Mouse (Mus musculus): ENCODE data around the gene Lck. TPM values are rescaled to one million over a fixed set of nuclear protein-coding genes. Genes with fewer than 3 reads are reported as not detected.
A peak's percentile ranks its signal among the peaks of the same experiment; 100 is the strongest.

Lck gene
- polyA plus RNA-seq, 1 experiment from 2014 or later = 7.9 TPM

DNA sequence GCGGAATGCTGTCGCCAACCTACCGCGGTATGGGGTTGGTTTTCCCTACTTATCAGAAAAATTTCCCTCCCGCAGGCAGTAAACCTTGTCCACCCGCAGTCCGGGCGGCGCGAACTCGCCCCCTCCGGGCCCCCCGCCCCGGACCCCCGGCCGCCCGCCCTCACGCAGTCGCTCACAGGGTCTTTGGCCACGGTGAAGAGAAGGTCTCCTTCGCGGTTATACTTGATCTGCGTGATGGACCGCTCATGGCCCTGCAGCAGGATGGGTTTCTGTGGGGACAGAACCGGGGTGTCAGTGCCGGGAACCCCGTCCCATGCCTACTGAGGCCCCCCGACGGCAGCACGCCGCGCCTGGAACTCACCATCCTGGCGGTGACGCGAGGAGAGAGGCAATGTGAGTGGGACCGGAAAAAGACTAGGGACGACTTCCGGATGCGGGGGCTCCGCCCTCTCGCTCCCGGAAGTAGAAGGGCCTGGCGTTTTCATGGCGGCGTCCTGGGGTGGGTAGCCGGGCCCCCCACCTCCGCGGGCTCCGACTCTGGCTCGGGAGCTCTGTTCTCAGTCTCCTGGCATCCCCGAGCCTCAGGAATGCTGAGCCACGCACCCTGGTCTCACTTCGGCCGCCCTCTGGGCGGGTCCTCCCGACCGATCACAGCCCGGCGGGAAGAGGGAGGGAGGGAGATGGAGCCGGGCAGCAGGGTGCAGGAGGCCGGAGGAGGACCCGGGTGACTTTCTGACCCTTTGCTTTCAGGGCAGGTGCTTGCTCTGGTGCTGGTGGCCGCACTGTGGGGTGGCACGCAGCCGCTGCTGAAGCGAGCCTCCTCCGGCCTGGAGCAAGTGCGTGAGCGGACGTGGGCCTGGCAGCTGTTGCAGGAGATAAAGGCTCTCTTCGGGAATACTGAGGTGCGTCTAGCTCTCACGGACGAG, 27.1 kb upstream of the Lck start, which contains the start of the genes Eif3i and Tmem234:
Gene Eif3i (minus strand): TSS at position 416 of the 926 bp plus-strand sequence.
Gene Tmem234 (plus strand): TSS at position 436 of the 926 bp plus-strand sequence.
- Histone ChIP-seq H3K36me3 (ENCODE audit: control insufficient read depth, insufficient read depth, low read length) (peaks cover 55% of the 10 kb centered on the region), H3K27me3 (replicated peaks; ENCODE audit: control insufficient read depth, insufficient read depth, low read length) (no peaks in the 10 kb centered on the region), H3K9ac (ENCODE audit: low read length) (peak within 1 kb of the TSS; percentile 81), H3K9me3 (ENCODE audit: control insufficient read depth, low read length) (no peaks in the 10 kb centered on the region), H3K4me3 (ENCODE audit: low read depth, low read length) (peak within 1 kb of the TSS; percentile 92), H3K27ac (ENCODE audit: low read depth) (peak within 1 kb of the TSS; percentile 73; the same call in 1 of the 2 replicates), H3K4me2 (ENCODE audit: low read length) (peak within 1 kb of the TSS; percentile 76), H3K4me1 (replicated peaks; ENCODE audit: control insufficient read depth, insufficient read depth, low read length) (peaks cover 15% of the 10 kb centered on the region)
- peak; percentile 90 for DNase-seq (ENCODE audit: low spot score)
- WGBS = under 1% methylated on average over 73 of the region's 74 CpGs
- ATAC-seq (replicated peaks; ENCODE audit: low FRiP score, low TSS enrichment, low read depth) = peak; percentile 87

DNA sequence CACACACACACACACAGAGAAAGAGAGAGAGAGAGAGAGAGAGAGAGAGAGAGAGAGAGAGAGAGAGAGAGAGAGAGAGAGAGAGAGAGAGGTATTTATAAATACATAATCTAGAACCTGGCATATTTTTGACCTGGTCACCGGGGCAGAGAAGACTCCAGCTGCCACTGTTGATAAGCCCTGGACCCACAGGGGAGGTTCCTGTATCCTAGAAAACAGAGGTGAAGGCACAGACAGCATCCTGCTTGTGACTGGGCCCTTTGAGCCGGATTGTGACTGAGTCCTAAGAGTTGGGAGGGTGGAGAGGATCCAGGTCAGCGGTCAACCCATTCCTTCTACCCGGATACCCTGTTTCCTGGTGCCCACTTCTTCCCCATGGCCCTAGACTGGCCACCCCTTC, 15.4 kb upstream of the Lck start:
- no peak overlapping the region for H3K4me3 ChIP-seq (ENCODE audit: low read depth, low read length)
- H3K9ac ChIP-seq (ENCODE audit: low read length) = no peak overlapping the region
- H3K9me3 ChIP-seq (ENCODE audit: control insufficient read depth, low read length) = no peaks in the 10 kb centered on the region
- H3K27me3 ChIP-seq (replicated peaks; ENCODE audit: control insufficient read depth, insufficient read depth, low read length) = no peaks in the 10 kb centered on the region
- DNase-seq (ENCODE audit: low spot score) (no peak), ATAC-seq (replicated peaks; ENCODE audit: low FRiP score, low TSS enrichment, low read depth) (no peak)
- WGBS = 70% methylated on average over 4 of the region's 4 CpGs
- H3K4me1 ChIP-seq (replicated peaks; ENCODE audit: control insufficient read depth, insufficient read depth, low read length) = peaks cover 7% of the 10 kb centered on the region; the same call in 1 of the 2 replicates
- no peak overlapping the region for H3K27ac ChIP-seq (ENCODE audit: low read depth)
- H3K4me2 ChIP-seq (ENCODE audit: low read length) = no peak overlapping the region
- peaks cover 31% of the 10 kb centered on the region for H3K36me3 ChIP-seq (ENCODE audit: control insufficient read depth, insufficient read depth, low read length)

DNA sequence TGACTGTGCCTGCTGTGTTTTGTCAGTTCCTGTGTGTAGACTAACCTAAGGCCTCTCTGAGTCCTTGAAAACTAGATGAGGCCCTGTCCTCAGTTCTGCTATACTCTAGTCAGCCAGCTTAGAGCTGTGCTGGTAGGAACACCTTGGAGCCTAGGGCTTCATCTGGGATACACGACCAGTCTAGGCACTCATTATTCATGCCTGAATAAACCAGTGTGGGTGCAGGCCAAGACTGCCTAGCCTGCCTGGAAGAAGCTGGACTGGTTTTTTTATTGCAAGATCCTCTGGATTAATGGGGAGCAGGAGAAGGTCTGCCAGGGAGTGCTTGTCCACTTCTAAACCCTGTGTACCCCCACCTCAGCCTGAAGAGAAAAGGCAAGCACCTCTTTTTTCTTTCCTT, 13.5 kb upstream of the Lck start:
- no peak overlapping the region for H3K27ac ChIP-seq (ENCODE audit: low read depth)
- WGBS = 34% methylated on average over 1 of the region's 1 CpGs
- H3K4me2 ChIP-seq (ENCODE audit: low read length) = no peak overlapping the region
- H3K4me1 ChIP-seq (replicated peaks; ENCODE audit: control insufficient read depth, insufficient read depth, low read length) = peaks cover 7% of the 10 kb centered on the region; the same call in 1 of the 2 replicates
- no peaks in the 10 kb centered on the region for H3K9me3 ChIP-seq (ENCODE audit: control insufficient read depth, low read length)
- no peak for ATAC-seq (replicated peaks; ENCODE audit: low FRiP score, low TSS enrichment, low read depth)
- no peak for DNase-seq (ENCODE audit: low spot score)
- H3K36me3 ChIP-seq (ENCODE audit: control insufficient read depth, insufficient read depth, low read length) = peaks cover 13% of the 10 kb centered on the region
- no peak overlapping the region for H3K9ac ChIP-seq (ENCODE audit: low read length)
- no peak overlapping the region for H3K4me3 ChIP-seq (ENCODE audit: low read depth, low read length)
- no peaks in the 10 kb centered on the region for H3K27me3 ChIP-seq (replicated peaks; ENCODE audit: control insufficient read depth, insufficient read depth, low read length)

DNA sequence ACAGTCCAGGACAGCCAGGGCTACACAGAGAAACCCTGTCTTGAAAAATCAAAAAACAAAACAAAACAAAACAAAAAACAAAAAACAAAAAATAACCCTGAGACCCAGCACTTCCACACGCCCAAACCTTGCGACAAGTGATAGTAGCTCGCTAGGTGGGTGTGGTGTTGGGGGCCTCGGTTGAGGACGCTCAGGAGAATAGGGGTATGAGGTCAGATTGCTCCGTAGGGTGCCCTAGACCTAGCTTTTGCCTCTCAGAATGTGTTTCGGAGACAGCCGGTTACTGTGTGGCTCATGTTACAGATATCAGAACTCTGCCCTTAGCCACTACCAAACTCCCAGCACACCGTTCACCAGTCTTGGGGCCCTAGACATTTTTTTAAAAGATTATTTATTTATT, 12.3 kb upstream of the Lck start:
- Histone ChIP-seq H3K4me2 (ENCODE audit: low read length) (peak overlapping the region; percentile 86; the same call in 1 of the 2 replicates), H3K36me3 (ENCODE audit: control insufficient read depth, insufficient read depth, low read length) (peaks cover 1% of the 10 kb centered on the region; the same call in 1 of the 2 replicates), H3K4me3 (ENCODE audit: low read depth, low read length) (no peak overlapping the region), H3K27ac (ENCODE audit: low read depth) (no peak overlapping the region), H3K4me1 (replicated peaks; ENCODE audit: control insufficient read depth, insufficient read depth, low read length) (peaks cover 7% of the 10 kb centered on the region; the same call in 1 of the 2 replicates), H3K9me3 (ENCODE audit: control insufficient read depth, low read length) (no peaks in the 10 kb centered on the region), H3K27me3 (replicated peaks; ENCODE audit: control insufficient read depth, insufficient read depth, low read length) (no peaks in the 10 kb centered on the region), H3K9ac (ENCODE audit: low read length) (no peak overlapping the region)
- peak; percentile 10; the same call in 1 of the 2 replicates for ATAC-seq (replicated peaks; ENCODE audit: low FRiP score, low TSS enrichment, low read depth)
- no peak for DNase-seq (ENCODE audit: low spot score)
- 83% methylated on average over 9 of the region's 9 CpGs for WGBS

DNA sequence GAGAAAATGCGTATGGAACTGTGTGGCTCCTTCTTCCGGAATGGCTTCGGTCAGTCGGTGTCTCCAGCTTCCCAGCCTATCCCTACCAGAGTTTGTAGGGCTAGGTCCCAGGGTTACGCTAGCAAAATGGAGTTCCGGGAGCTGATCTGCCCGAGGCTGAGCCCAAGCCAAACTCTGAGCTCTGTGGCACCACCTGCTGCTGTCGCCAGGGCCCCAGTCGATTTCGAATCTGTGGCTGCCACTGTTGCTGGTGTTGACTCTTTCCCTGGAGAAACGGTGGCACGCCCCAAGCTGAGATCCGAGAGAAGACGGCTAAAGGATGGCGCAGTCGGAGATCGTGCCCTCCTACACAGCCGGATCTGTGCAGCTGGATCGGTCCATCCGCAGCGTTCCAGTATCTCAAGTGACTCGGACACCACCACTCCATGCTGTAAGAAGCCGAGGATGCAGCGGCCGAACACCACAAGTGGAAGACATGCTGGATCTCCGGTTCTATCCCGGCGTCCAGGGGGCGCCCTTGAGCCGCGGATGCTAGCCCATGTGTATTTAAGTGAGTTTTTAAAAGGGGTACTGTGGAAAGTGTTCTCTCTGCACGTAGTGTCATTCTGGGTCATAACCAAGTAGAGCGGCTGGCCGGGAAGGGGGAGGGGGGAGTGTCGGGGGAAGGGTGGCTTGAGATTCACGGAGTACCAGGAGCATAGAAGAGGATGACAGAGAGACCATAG, 11.6 kb upstream of the Lck start:
- peak; percentile 77 for ATAC-seq (replicated peaks; ENCODE audit: low FRiP score, low TSS enrichment, low read depth)
- Histone ChIP-seq H3K36me3 (ENCODE audit: control insufficient read depth, insufficient read depth, low read length) (no peaks in the 10 kb centered on the region), H3K9ac (ENCODE audit: low read length) (peak overlapping the region; percentile 48), H3K27ac (ENCODE audit: low read depth) (peak overlapping the region; percentile 51), H3K9me3 (ENCODE audit: control insufficient read depth, low read length) (no peaks in the 10 kb centered on the region), H3K4me3 (ENCODE audit: low read depth, low read length) (peak overlapping the region; percentile 47), H3K4me2 (ENCODE audit: low read length) (peak overlapping the region; percentile 86), H3K27me3 (replicated peaks; ENCODE audit: control insufficient read depth, insufficient read depth, low read length) (no peaks in the 10 kb centered on the region), H3K4me1 (replicated peaks; ENCODE audit: control insufficient read depth, insufficient read depth, low read length) (peaks cover 7% of the 10 kb centered on the region; the same call in 1 of the 2 replicates)
- DNase-seq (ENCODE audit: low spot score) = peak; percentile 91
- WGBS = 3% methylated on average over 36 of the region's 36 CpGs

DNA sequence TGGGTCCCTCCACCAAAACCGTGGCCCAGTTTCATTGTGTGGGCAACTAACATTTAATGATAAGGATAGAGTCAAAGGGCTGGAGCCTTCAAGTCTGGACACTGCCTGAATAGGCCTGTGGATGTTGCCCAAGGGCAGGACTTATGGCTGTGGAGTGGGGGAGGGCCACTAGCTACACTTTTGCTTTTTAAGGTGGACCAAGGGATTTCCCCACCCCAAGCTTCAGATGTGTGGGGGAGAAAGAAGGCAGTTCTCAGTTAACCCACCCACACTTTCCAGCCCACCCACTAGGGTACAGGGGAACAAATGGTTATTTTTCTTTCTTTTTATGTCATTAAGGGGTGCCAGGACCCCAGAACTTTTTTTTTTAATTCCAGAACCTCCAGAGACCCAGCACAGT, 10.9 kb upstream of the Lck start:
- no peak for ATAC-seq (replicated peaks; ENCODE audit: low FRiP score, low TSS enrichment, low read depth)
- H3K27ac ChIP-seq (ENCODE audit: low read depth) = peak overlapping the region; percentile 51; the same call in 1 of the 2 replicates

DNA sequence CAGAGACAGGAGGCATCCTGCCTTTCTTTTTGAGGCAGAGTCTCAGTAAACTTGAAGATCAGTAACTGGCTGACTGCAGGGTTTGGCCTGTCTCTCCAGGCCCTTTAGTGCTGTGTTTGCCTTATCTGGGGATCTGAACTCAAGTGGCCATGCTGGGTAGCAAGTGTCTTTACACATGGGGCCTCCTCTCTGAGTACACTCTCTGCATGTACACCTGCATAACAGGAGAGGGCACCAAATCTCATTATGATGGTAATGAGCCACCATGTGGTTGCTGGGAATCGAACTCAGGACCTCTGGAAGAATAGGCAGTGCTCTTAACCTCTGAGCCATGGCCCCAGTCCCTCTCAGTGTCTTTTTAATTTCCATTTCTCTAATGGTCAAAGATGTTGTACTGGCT, 8.8 kb upstream of the Lck start:
- H3K27me3 ChIP-seq (replicated peaks; ENCODE audit: control insufficient read depth, insufficient read depth, low read length) = no peaks in the 10 kb centered on the region
- no peak overlapping the region for H3K4me2 ChIP-seq (ENCODE audit: low read length)
- WGBS = 80% methylated on average over 1 of the region's 1 CpGs
- no peak overlapping the region for H3K27ac ChIP-seq (ENCODE audit: low read depth)
- H3K4me1 ChIP-seq (replicated peaks; ENCODE audit: control insufficient read depth, insufficient read depth, low read length) = peaks cover 7% of the 10 kb centered on the region; the same call in 1 of the 2 replicates
- H3K9me3 ChIP-seq (ENCODE audit: control insufficient read depth, low read length) = no peaks in the 10 kb centered on the region
- no peak overlapping the region for H3K4me3 ChIP-seq (ENCODE audit: low read depth, low read length)
- H3K36me3 ChIP-seq (ENCODE audit: control insufficient read depth, insufficient read depth, low read length) = no peaks in the 10 kb centered on the region
- no peak for ATAC-seq (replicated peaks; ENCODE audit: low FRiP score, low TSS enrichment, low read depth)
- DNase-seq (ENCODE audit: low spot score) = no peak
- H3K9ac ChIP-seq (ENCODE audit: low read length) = no peak overlapping the region

More for the DNA sequence above, 10.9 kb upstream of the Lck start:
- 83% methylated on average over 1 of the region's 1 CpGs for WGBS
- Histone ChIP-seq H3K36me3 (ENCODE audit: control insufficient read depth, insufficient read depth, low read length) (no peaks in the 10 kb centered on the region), H3K4me1 (replicated peaks; ENCODE audit: control insufficient read depth, insufficient read depth, low read length) (peaks cover 7% of the 10 kb centered on the region; the same call in 1 of the 2 replicates), H3K9me3 (ENCODE audit: control insufficient read depth, low read length) (no peaks in the 10 kb centered on the region), H3K27me3 (replicated peaks; ENCODE audit: control insufficient read depth, insufficient read depth, low read length) (no peaks in the 10 kb centered on the region), H3K4me3 (ENCODE audit: low read depth, low read length) (peak overlapping the region; percentile 47), H3K4me2 (ENCODE audit: low read length) (peak overlapping the region; percentile 86), H3K9ac (ENCODE audit: low read length) (peak overlapping the region; percentile 48; the same call in 1 of the 2 replicates)
- DNase-seq (ENCODE audit: low spot score) = no peak

DNA sequence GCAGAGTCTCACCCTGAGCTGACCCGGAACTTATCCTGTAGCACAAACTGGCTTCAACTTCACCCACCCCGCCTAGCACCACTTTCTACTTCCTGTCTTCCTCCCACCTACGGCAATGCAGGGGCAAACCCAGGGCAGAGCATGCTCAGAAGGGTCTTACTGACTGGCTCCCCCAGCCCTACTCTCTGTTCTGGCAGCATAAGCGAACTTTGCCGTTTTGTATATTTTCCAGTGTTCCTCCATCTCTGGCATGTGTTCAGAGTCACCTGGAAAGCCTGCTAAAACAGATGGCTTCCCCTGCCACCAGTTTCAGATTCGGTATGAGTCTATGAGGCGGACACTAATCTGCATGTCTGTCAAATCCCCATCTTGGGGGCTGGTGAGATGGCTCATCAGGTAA, 6.9 kb upstream of the Lck start:
- Histone ChIP-seq H3K9me3 (ENCODE audit: control insufficient read depth, low read length) (no peaks in the 10 kb centered on the region), H3K27me3 (replicated peaks; ENCODE audit: control insufficient read depth, insufficient read depth, low read length) (no peaks in the 10 kb centered on the region), H3K4me3 (ENCODE audit: low read depth, low read length) (no peak overlapping the region), H3K36me3 (ENCODE audit: control insufficient read depth, insufficient read depth, low read length) (no peaks in the 10 kb centered on the region), H3K9ac (ENCODE audit: low read length) (no peak overlapping the region), H3K4me1 (replicated peaks; ENCODE audit: control insufficient read depth, insufficient read depth, low read length) (peaks cover 7% of the 10 kb centered on the region; the same call in 1 of the 2 replicates), H3K4me2 (ENCODE audit: low read length) (no peak overlapping the region), H3K27ac (ENCODE audit: low read depth) (no peak overlapping the region)
- ATAC-seq (replicated peaks; ENCODE audit: low FRiP score, low TSS enrichment, low read depth) (no peak), DNase-seq (ENCODE audit: low spot score) (no peak)
- WGBS = 55% methylated on average over 7 of the region's 7 CpGs

Data from intestine, embryonic 14.5 days (tissue).